ENCODE assay signal across 8 mouse cellular contexts in genomic region chr12:112143833-112144201, GRCm38 (mm10). TPM values are rescaled to one million over a fixed set of nuclear protein-coding genes. Genes with fewer than 3 reads are reported as not detected.
DNase-seq lines count a peak whose midpoint lies in the region; ATAC-seq and TF ChIP-seq lines count a peak whose summit lies in the region.
"Had no signal": no experiment of that assay in that cellular context is flagged by ENCODE, and none has a peak within 500 bp of the region (broad histone marks: within the 10 kb centered on the region; RNA-seq: fewer than 3 reads in every experiment).

No protein-coding gene starts in this region.

- peak overlapping the region; percentile 90 for H3K4me2 ChIP-seq in forebrain, postnatal 0 days (ENCODE audit: low read depth)
- peak overlapping the region; percentile 70 for H3K4me2 ChIP-seq in liver, embryonic 12.5 days
- peak overlapping the region; percentile 92 for H3K4me2 ChIP-seq in stomach, embryonic 15.5 days

- peak; percentile 39 for TF ChIP-seq CTCF in forebrain, postnatal 0 days (IDR thresholded peaks at IDR 0.05; ENCODE audit: low read depth)

- DNase-seq in right cerebral cortex, postnatal 25 days = peak; percentile 36
- no peak for DNase-seq in right cerebral cortex, postnatal 10 days (ENCODE audit: low spot score in 2 of 2)
- DNase-seq in forebrain, postnatal 0 days = peak; percentile 49
- no peak for DNase-seq in spleen, adult 18-20 months
- no peak for DNase-seq in c-Kit-positive CD71-positive TER-119-positive erythroid progenitor cells, embryonic 14.5 days (ENCODE audit: low spot score)

- no peaks in the 10 kb centered on the region for H3K9me3 ChIP-seq in forebrain, postnatal 0 days (ENCODE audit: low read length)
- no peaks in the 10 kb centered on the region for H3K9me3 ChIP-seq in liver, embryonic 12.5 days (replicated peaks)
- no peaks in the 10 kb centered on the region for H3K9me3 ChIP-seq in stomach, embryonic 15.5 days

- H3K36me3 ChIP-seq in forebrain, postnatal 0 days (ENCODE audit: insufficient read depth) = no peaks in the 10 kb centered on the region
- no peaks in the 10 kb centered on the region for H3K36me3 ChIP-seq in liver, embryonic 12.5 days
- H3K36me3 ChIP-seq in stomach, embryonic 15.5 days = no peaks in the 10 kb centered on the region

- 0 out of 2 replicates have a peak, but pooled peaks cover 4% of the 10 kb centered on the region for H3K4me1 ChIP-seq in forebrain, postnatal 0 days (ENCODE audit: insufficient read depth)
- peaks cover 33% of the 10 kb centered on the region for H3K4me1 ChIP-seq in liver, embryonic 12.5 days
- peaks cover 35% of the 10 kb centered on the region for H3K4me1 ChIP-seq in stomach, embryonic 15.5 days

- peak overlapping the region; percentile 64 for H3K9ac ChIP-seq in forebrain, postnatal 0 days
- no peak overlapping the region for H3K9ac ChIP-seq in liver, embryonic 12.5 days
- no peak overlapping the region for H3K9ac ChIP-seq in stomach, embryonic 15.5 days

- 2% methylated on average over 32 of the region's 52 CpGs for WGBS in forebrain, postnatal 0 days
- 2% methylated on average over 27 of the region's 52 CpGs for WGBS in liver, embryonic 12.5 days (ENCODE audit: insufficient replicate concordance)
- WGBS in stomach, embryonic 15.5 days = under 1% methylated on average over 36 of the region's 52 CpGs

- peak; percentile 17; the same call in 1 of the 2 replicates for ATAC-seq in forebrain, postnatal 0 days
- no peak for ATAC-seq in liver, embryonic 12.5 days
- ATAC-seq in stomach, embryonic 15.5 days (ENCODE audit: insufficient read depth, low FRiP score, low read depth) = no peak

- peaks cover 4% of the 10 kb centered on the region for H3K27me3 ChIP-seq in forebrain, postnatal 0 days (ENCODE audit: insufficient read depth, low read length)
- peaks cover 96% of the 10 kb centered on the region for H3K27me3 ChIP-seq in liver, embryonic 12.5 days (replicated peaks)
- H3K27me3 ChIP-seq in stomach, embryonic 15.5 days (replicated peaks) = peaks cover 51% of the 10 kb centered on the region

- H3K27ac ChIP-seq in forebrain, postnatal 0 days (ENCODE audit: low read depth, low read length) = peak overlapping the region; percentile 77
- H3K27ac ChIP-seq in liver, embryonic 12.5 days = no peak overlapping the region
- no peak overlapping the region for H3K27ac ChIP-seq in stomach, embryonic 15.5 days
- H3K27ac ChIP-seq: macrophage had no signal

- H3K4me3 ChIP-seq in forebrain, postnatal 0 days (ENCODE audit: low read depth, low read length) = peak overlapping the region; percentile 59
- peak overlapping the region; percentile 39 for H3K4me3 ChIP-seq in liver, embryonic 12.5 days
- peak overlapping the region; percentile 40 for H3K4me3 ChIP-seq in stomach, embryonic 15.5 days (replicated peaks)

RNA-seq across cellular contexts. Expression of gene Kif26a, which starts 2.2 kb away (rescaled TPM):
- total RNA-seq in forebrain, postnatal 0 days (2014; rRNA removed) = 50.4 and 55.1 TPM in 2 replicates
- 5.0 and 6.2 TPM in 2 replicates for polyA plus RNA-seq in forebrain, postnatal 0 days (2015; fragmentation: Nextera tagmentation; extraction: Ambion mirVana)
- 0.44 and 0.51 TPM in 2 replicates for polyA plus RNA-seq in liver, embryonic 12.5 days (2016; fragmentation: Nextera tagmentation; extraction: Ambion mirVana)
- polyA plus RNA-seq in stomach, embryonic 15.5 days (2015; fragmentation: Nextera tagmentation; extraction: Ambion mirVana) = 2.9 and 3.2 TPM in 2 replicates
- polyA plus RNA-seq: macrophage had no signal

RNA-seq across cellular contexts. Expression of gene Aspg, which starts 37.3 kb away (rescaled TPM):
- total RNA-seq in forebrain, postnatal 0 days (2014; rRNA removed) = 2.9 and 3.9 TPM in 2 replicates
- polyA plus RNA-seq in forebrain, postnatal 0 days (2015; fragmentation: Nextera tagmentation; extraction: Ambion mirVana) = 0.52 and 1.3 TPM in 2 replicates
- 0.46 and 0.50 TPM in 2 replicates for polyA plus RNA-seq in liver, embryonic 12.5 days (2016; fragmentation: Nextera tagmentation; extraction: Ambion mirVana)
- 6.1 and 9.2 TPM in 2 replicates for polyA plus RNA-seq in stomach, embryonic 15.5 days (2015; fragmentation: Nextera tagmentation; extraction: Ambion mirVana)
- polyA plus RNA-seq: macrophage had no signal

Comparison
In these comparisons a context has a peak if more than half of its experiments do, and no peak if none do; other contexts are left out.
1. DNase-seq: peak in right cerebral cortex, postnatal 25 days (single experiment) and forebrain, postnatal 0 days (single experiment); none in right cerebral cortex, postnatal 10 days (0 of 2), spleen, adult 18-20 months (0 of 2) and c-Kit-positive CD71-positive TER-119-positive erythroid progenitor cells, embryonic 14.5 days (single experiment).
2. Peak in every context shown above with its lines, with median percentiles within 50 percentile points of each other: H3K4me2 ChIP-seq and H3K4me3 ChIP-seq.